Mouse (Mus musculus): Measurements from ENCODE around the gene Thtpa. TPM values are rescaled to one million over a fixed set of nuclear protein-coding genes. Genes with fewer than 3 reads are reported as not detected.
A peak's percentile ranks its signal among the peaks of the same experiment; 100 is the strongest.

Gene Thtpa
- polyA plus RNA-seq, 2 experiments from 2014 or later, result 11.6 to 17.9 TPM

GRCm38 (mm10) chr14:55148363-55148915, 53.9 kb downstream of the Thtpa start:
- peak; percentile 41 for ATAC-seq

Other genes starting within 250 kb of the Thtpa start
- gene Homez, start 223.8 kb upstream of the Thtpa start, polyA plus RNA-seq (2017; shearing (Covaris generic)), result 1 to 10 TPM; 3.4 to 7.6 TPM
- gene Ppp1r3e, start 217.2 kb upstream of the Thtpa start, polyA plus RNA-seq (2017; shearing (Covaris generic)), result 1 to 10 TPM in 1 of 2 experiments, not detected in 1; 1.1 TPM
- gene Bcl2l2, start 211.4 kb upstream of the Thtpa start, polyA plus RNA-seq (2017; shearing (Covaris generic)), result 1 to 10 TPM; 1.3 to 2.7 TPM
- not detected for gene Gm20521, start 211.3 kb upstream of the Thtpa start, polyA plus RNA-seq (2017; shearing (Covaris generic))
- 10 to 100 TPM; 19.6 to 33.9 TPM for gene Pabpn1, start 202.3 kb upstream of the Thtpa start, polyA plus RNA-seq (2017; shearing (Covaris generic))
- 1 to 10 TPM in 1 of 2 experiments, under 1 TPM in 1; 0.71 to 1.1 TPM for gene Slc22a17, start 181.7 kb upstream of the Thtpa start, polyA plus RNA-seq (2017; shearing (Covaris generic))
- gene Efs, start 168.7 kb upstream of the Thtpa start, polyA plus RNA-seq (2017; shearing (Covaris generic)), result not detected
- not detected for gene Il25, start 162.1 kb upstream of the Thtpa start, polyA plus RNA-seq (2017; shearing (Covaris generic))
- gene Cmtm5, start 158.5 kb upstream of the Thtpa start, polyA plus RNA-seq (2017; shearing (Covaris generic)), result not detected
- not detected for gene Myh6, start 127.9 kb upstream of the Thtpa start, polyA plus RNA-seq (2017; shearing (Covaris generic))
- gene Gm17428, start 117.9 kb upstream of the Thtpa start, polyA plus RNA-seq (2017; shearing (Covaris generic)), result not detected
- not detected for gene Myh7, start 100.2 kb upstream of the Thtpa start, polyA plus RNA-seq (2017; shearing (Covaris generic))
- 100 to 1,000 TPM; 181 to 192 TPM for gene Ngdn, start 79.3 kb upstream of the Thtpa start, polyA plus RNA-seq (2017; shearing (Covaris generic))
- gene Zfhx2, start 2.5 kb upstream of the Thtpa start, polyA plus RNA-seq (2017; shearing (Covaris generic)), result 1 to 10 TPM; 4.2 to 4.6 TPM
- 100 to 1,000 TPM; 110 to 194 TPM for gene Ap1g2, start 11.8 kb downstream of the Thtpa start, polyA plus RNA-seq (2017; shearing (Covaris generic))
- gene Jph4, start 22.2 kb downstream of the Thtpa start, polyA plus RNA-seq (2017; shearing (Covaris generic)), result not detected
- not detected for gene Dhrs2, start 127.2 kb downstream of the Thtpa start, polyA plus RNA-seq (2017; shearing (Covaris generic))

Measured in CD4-positive, CD25-positive, alpha-beta regulatory T cell, adult 4 months (primary cell).